In the genomic region with DNA sequence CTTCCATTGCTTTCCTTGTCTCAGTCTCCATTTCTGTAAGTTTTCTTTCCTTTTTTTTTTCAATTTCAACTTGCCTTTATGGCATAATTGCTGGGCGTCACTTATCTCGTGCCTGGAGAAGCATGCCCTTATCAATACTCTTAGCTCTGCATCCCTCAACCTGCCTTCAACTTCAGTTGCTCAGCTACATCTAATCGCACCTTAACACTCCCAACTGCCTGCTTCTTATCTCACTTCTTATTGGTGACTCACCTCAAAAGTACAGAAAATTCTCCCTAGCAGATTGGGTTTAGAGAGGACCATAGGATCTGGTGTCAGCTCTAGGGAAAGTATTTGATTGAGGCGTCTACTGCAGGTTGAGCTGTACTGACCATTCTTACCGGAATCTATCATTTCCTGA, we compare ENCODE assay signal across 16 mouse cellular contexts.
DNase-seq lines count a peak whose midpoint lies in the region; ATAC-seq lines count a peak whose summit lies in the region.
"Had no signal": no experiment of that assay in that cellular context is flagged by ENCODE, and none has a peak within 500 bp of the region (broad histone marks: within the 10 kb centered on the region; RNA-seq: fewer than 3 reads in every experiment).

No protein-coding gene starts in this region.

- H3K9ac ChIP-seq in heart, embryonic 13.5 days: no peak overlapping the region
- no peak overlapping the region for H3K9ac ChIP-seq in midbrain, embryonic 15.5 days
- no peak overlapping the region for H3K9ac ChIP-seq in midbrain, embryonic 14.5 days (replicated peaks; ENCODE audit: low read length)
- H3K9ac ChIP-seq in stomach, embryonic 16.5 days (ENCODE audit: low read length): no peak overlapping the region
- H3K9ac ChIP-seq: embryonic facial prominence, embryonic 13.5 days; limb, embryonic 12.5 days had no signal

- H3K4me2 ChIP-seq in heart, embryonic 13.5 days: peak overlapping the region; percentile 35
- no peak overlapping the region for H3K4me2 ChIP-seq in midbrain, embryonic 15.5 days
- no peak overlapping the region for H3K4me2 ChIP-seq in midbrain, embryonic 14.5 days (ENCODE audit: low read length)
- H3K4me2 ChIP-seq in stomach, embryonic 16.5 days (ENCODE audit: low read depth, low read length): no peak overlapping the region
- H3K4me2 ChIP-seq: embryonic facial prominence, embryonic 13.5 days; limb, embryonic 12.5 days had no signal

- 29% methylated on average over 5 of the region's 5 CpGs for WGBS in heart, embryonic 13.5 days
- 71% methylated on average over 5 of the region's 5 CpGs for WGBS in midbrain, embryonic 15.5 days
- 78% methylated on average over 5 of the region's 5 CpGs for WGBS in midbrain, embryonic 14.5 days
- WGBS in stomach, embryonic 16.5 days: 60% methylated on average over 5 of the region's 5 CpGs

- no peak overlapping the region for H3K27ac ChIP-seq in heart, embryonic 13.5 days (replicated peaks)
- 0 out of 2 replicates have a peak overlapping the region, but pooled peaks have one; percentile 5 for H3K27ac ChIP-seq in midbrain, embryonic 15.5 days
- H3K27ac ChIP-seq in midbrain, embryonic 14.5 days (replicated peaks; ENCODE audit: low read depth, low read length): no peak overlapping the region
- H3K27ac ChIP-seq in stomach, embryonic 16.5 days (ENCODE audit: low read length): no peak overlapping the region
- H3K27ac ChIP-seq: embryonic facial prominence, embryonic 13.5 days; limb, embryonic 12.5 days had no signal

- no peak for ATAC-seq in heart, embryonic 13.5 days (ENCODE audit: extremely low read depth, insufficient number of reproducible peaks, low FRiP score, low TSS enrichment)
- ATAC-seq in midbrain, embryonic 15.5 days (replicated peaks): peak; percentile 48; the same call in 1 of the 2 replicates
- no peak for ATAC-seq in midbrain, embryonic 14.5 days (ENCODE audit: low FRiP score, low TSS enrichment)
- peak; percentile 71; the same call in 1 of the 2 replicates for ATAC-seq in stomach, embryonic 16.5 days (ENCODE audit: insufficient read depth, low FRiP score)

- H3K36me3 ChIP-seq in heart, embryonic 13.5 days: no peaks in the 10 kb centered on the region
- H3K36me3 ChIP-seq in midbrain, embryonic 15.5 days (replicated peaks): no peaks in the 10 kb centered on the region
- H3K36me3 ChIP-seq in midbrain, embryonic 14.5 days (ENCODE audit: control insufficient read depth, insufficient read depth, low read length): no peaks in the 10 kb centered on the region
- H3K36me3 ChIP-seq in stomach, embryonic 16.5 days (ENCODE audit: control insufficient read depth, insufficient read depth, low read length): no peaks in the 10 kb centered on the region
- H3K36me3 ChIP-seq: embryonic facial prominence, embryonic 13.5 days; limb, embryonic 12.5 days had no signal

- intact Hi-C loops in heart, postnatal 10 days (cut with DNase I): no loop called here

- peaks cover 8% of the 10 kb centered on the region for H3K4me1 ChIP-seq in heart, embryonic 13.5 days
- H3K4me1 ChIP-seq in midbrain, embryonic 15.5 days: no peaks in the 10 kb centered on the region
- H3K4me1 ChIP-seq in midbrain, embryonic 14.5 days (ENCODE audit: control insufficient read depth, insufficient read depth, low read length): no peaks in the 10 kb centered on the region
- H3K4me1 ChIP-seq in stomach, embryonic 16.5 days (ENCODE audit: control insufficient read depth, insufficient read depth, low read length): no peaks in the 10 kb centered on the region
- H3K4me1 ChIP-seq: embryonic facial prominence, embryonic 13.5 days; limb, embryonic 12.5 days had no signal

- no peak overlapping the region for H3K4me3 ChIP-seq in heart, embryonic 13.5 days
- H3K4me3 ChIP-seq in midbrain, embryonic 15.5 days: no peak overlapping the region
- no peak overlapping the region for H3K4me3 ChIP-seq in midbrain, embryonic 14.5 days (replicated peaks; ENCODE audit: low read depth, low read length)
- H3K4me3 ChIP-seq in stomach, embryonic 16.5 days (replicated peaks; ENCODE audit: low read length): no peak overlapping the region
- H3K4me3 ChIP-seq: embryonic facial prominence, embryonic 13.5 days; limb, embryonic 12.5 days had no signal

- H3K27me3 ChIP-seq in heart, embryonic 13.5 days (replicated peaks): no peaks in the 10 kb centered on the region
- H3K27me3 ChIP-seq in midbrain, embryonic 15.5 days (replicated peaks): no peaks in the 10 kb centered on the region
- no peaks in the 10 kb centered on the region for H3K27me3 ChIP-seq in midbrain, embryonic 14.5 days (ENCODE audit: control insufficient read depth, insufficient read depth, low read length)
- no peaks in the 10 kb centered on the region for H3K27me3 ChIP-seq in stomach, embryonic 16.5 days (ENCODE audit: control insufficient read depth, insufficient read depth, low read length)
- H3K27me3 ChIP-seq: embryonic facial prominence, embryonic 13.5 days; limb, embryonic 12.5 days had no signal

- H3K9me3 ChIP-seq in heart, embryonic 13.5 days: no peaks in the 10 kb centered on the region
- no peaks in the 10 kb centered on the region for H3K9me3 ChIP-seq in midbrain, embryonic 15.5 days
- H3K9me3 ChIP-seq in midbrain, embryonic 14.5 days (ENCODE audit: control insufficient read depth, low read length): no peaks in the 10 kb centered on the region
- no peaks in the 10 kb centered on the region for H3K9me3 ChIP-seq in stomach, embryonic 16.5 days (replicated peaks; ENCODE audit: control insufficient read depth, low read length)
- H3K9me3 ChIP-seq: embryonic facial prominence, embryonic 13.5 days; limb, embryonic 12.5 days had no signal

- no peak for DNase-seq in heart, postnatal 10 days
- no peak for DNase-seq in midbrain, embryonic 14.5 days
- peak; percentile 62 for DNase-seq in liver
- DNase-seq in urinary bladder, postnatal 10 days (ENCODE audit: low spot score): no peak
- no peak for DNase-seq in thymus, postnatal 10 days (ENCODE audit: low spot score in 2 of 2)
- DNase-seq: adrenal gland, postnatal 10 days; B cell, adult 2 months; cerebellum, adult 8-10 months; heart, postnatal 14 days; spleen, adult 18-20 months; thymus, postnatal 25 days had no signal

Comparison
In these comparisons a context has a peak if more than half of its experiments do, and no peak if none do; other contexts are left out.
1. ATAC-seq: peak in midbrain, embryonic 15.5 days (single experiment) and stomach, embryonic 16.5 days (single experiment); none in heart, embryonic 13.5 days (single experiment) and midbrain, embryonic 14.5 days (single experiment).